Comparison of ENCODE assay signal across 8 mouse cellular contexts in the genomic region with DNA sequence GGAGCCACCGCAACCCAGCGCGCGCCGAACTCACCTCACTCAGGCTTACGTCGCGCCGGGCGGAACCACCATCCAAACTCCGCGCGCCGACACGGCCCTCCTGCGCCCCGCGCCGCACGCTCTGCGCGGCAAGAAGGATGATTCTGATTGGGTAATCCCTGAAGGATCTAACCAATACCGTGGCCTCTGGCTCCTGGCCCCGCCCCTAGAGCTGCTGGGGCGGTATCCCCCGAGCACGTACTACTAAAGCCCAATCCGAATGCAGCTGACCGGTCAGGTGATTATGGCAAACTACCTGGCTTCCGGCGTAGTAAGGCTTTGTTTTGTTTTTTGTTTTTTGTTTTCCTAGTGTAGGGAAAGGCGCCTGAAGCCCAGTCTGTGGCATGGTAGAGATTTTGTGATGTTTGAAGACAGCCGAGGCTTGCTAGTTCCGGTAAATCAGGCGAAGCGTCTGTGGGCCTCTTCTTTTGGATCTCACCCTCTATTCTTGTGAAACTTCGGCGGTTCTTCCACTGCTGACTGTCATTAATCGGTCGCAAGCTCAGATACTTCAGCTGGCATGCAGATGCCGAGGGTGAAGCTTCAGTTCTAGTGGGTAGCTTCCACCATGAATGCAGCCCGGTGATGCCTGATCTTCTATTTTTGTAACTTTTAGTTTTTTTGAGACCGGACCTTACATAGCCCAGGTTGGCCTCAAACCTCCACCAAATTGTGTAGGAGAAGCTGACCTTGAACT. TPM values are rescaled to one million over a fixed set of nuclear protein-coding genes. Genes with fewer than 3 reads are reported as not detected.
DNase-seq lines count a peak whose midpoint lies in the region; ATAC-seq and TF ChIP-seq lines count a peak whose summit lies in the region.

A gene (minus strand): TSS at position 111 of the 736 bp plus-strand sequence.

- peak; percentile 100 for ATAC-seq in heart, embryonic 11.5 days (replicated peaks; ENCODE audit: insufficient number of reproducible peaks, low FRiP score, low TSS enrichment)
- peak; percentile 100 for ATAC-seq in kidney, embryonic 16.5 days (ENCODE audit: low FRiP score, low TSS enrichment)

- H3K4me3 ChIP-seq in C2C12 (ENCODE audit: insufficient read depth, poor library complexity, severe bottlenecking) (peak within 1 kb of the TSS; percentile 59), myocyte (peak within 1 kb of the TSS; percentile 73)
- H3K4me3 ChIP-seq in erythroblast, embryonic 14.5 days (replicated peaks): peak within 1 kb of the TSS; percentile 95
- H3K4me3 ChIP-seq in heart, embryonic 11.5 days (ENCODE audit: low read depth, low read length): peak within 1 kb of the TSS; percentile 81
- H3K4me3 ChIP-seq in kidney, embryonic 16.5 days (ENCODE audit: low read length): peak within 1 kb of the TSS; percentile 74
- peak within 1 kb of the TSS; percentile 77 for H3K4me3 ChIP-seq in liver, adult 2 months (ENCODE audit: insufficient read depth, low read depth, low read length)

- H3K79me3 ChIP-seq in C2C12 (ENCODE audit: low read depth): peaks cover 14% of the 10 kb centered on the region

- no peaks in the 10 kb centered on the region for H3K36me3 ChIP-seq in C2C12 (ENCODE audit: control insufficient read depth, insufficient read depth)
- H3K36me3 ChIP-seq in erythroblast, embryonic 14.5 days (ENCODE audit: control insufficient read depth): peaks cover 30% of the 10 kb centered on the region
- H3K36me3 ChIP-seq in heart, embryonic 11.5 days (ENCODE audit: control insufficient read depth, insufficient read depth, low read length): no peaks in the 10 kb centered on the region
- H3K36me3 ChIP-seq in kidney, embryonic 16.5 days (ENCODE audit: insufficient read depth, low read length): no peaks in the 10 kb centered on the region
- H3K36me3 ChIP-seq in liver, adult 2 months (ENCODE audit: control insufficient read depth, insufficient read depth, low read length): no peaks in the 10 kb centered on the region
- H3K36me3 ChIP-seq in myocyte (ENCODE audit: control insufficient read depth, insufficient read depth): no peaks in the 10 kb centered on the region
- H3K36me3 ChIP-seq in splenic B cell, adult 2 months (ENCODE audit: control insufficient read depth, insufficient read depth, low read length, poor library complexity, severe bottlenecking): no peaks in the 10 kb centered on the region

- TF ChIP-seq POLR2A in brain, embryonic 14.5 days (IDR thresholded peaks at IDR 0.05; ENCODE audit: borderline replicate concordance, extremely low read depth, insufficient read depth, insufficient read length, poor library complexity, severe bottlenecking): peak; percentile 77
- TF ChIP-seq POLR2A in liver, adult 2 months (IDR thresholded peaks at IDR 0.05; ENCODE audit: extremely low read depth, insufficient read depth, low read length): no peak
- peak; percentile 85 for TF ChIP-seq POLR2A in myocyte (IDR thresholded peaks at IDR 0.05; ENCODE audit: insufficient read length, low read depth)

- peaks cover 25% of the 10 kb centered on the region for H3K79me2 ChIP-seq in C2C12 (ENCODE audit: control insufficient read depth, insufficient read depth)
- peaks cover 5% of the 10 kb centered on the region; the same call in 1 of the 2 replicates for H3K79me2 ChIP-seq in liver, adult 2 months (ENCODE audit: control insufficient read depth, insufficient read depth, low read length)
- H3K79me2 ChIP-seq in myocyte (ENCODE audit: control insufficient read depth, insufficient read depth): peaks cover 12% of the 10 kb centered on the region

- no peak for TF ChIP-seq CTCF in C2C12 (IDR thresholded peaks at IDR 0.05; ENCODE audit: control insufficient read depth, insufficient read depth, insufficient read length)
- TF ChIP-seq CTCF in brain, embryonic 14.5 days (IDR thresholded peaks at IDR 0.05; ENCODE audit: borderline replicate concordance, extremely low read depth, insufficient read depth, insufficient read length): no peak
- no peak for TF ChIP-seq CTCF in liver, adult 2 months (IDR thresholded peaks at IDR 0.05; ENCODE audit: low read depth, low read length)

- H3K27me3 ChIP-seq in C2C12 (ENCODE audit: control insufficient read depth, insufficient read depth, insufficient read length) (no peaks in the 10 kb centered on the region), myocyte (ENCODE audit: control insufficient read depth, insufficient read depth, insufficient read length) (peaks cover 13% of the 10 kb centered on the region)
- no peaks in the 10 kb centered on the region for H3K27me3 ChIP-seq in erythroblast, embryonic 14.5 days (ENCODE audit: control insufficient read depth)
- H3K27me3 ChIP-seq in heart, embryonic 11.5 days (ENCODE audit: control insufficient read depth, insufficient read depth, low read length): no peaks in the 10 kb centered on the region
- no peaks in the 10 kb centered on the region for H3K27me3 ChIP-seq in kidney, embryonic 16.5 days (ENCODE audit: insufficient read depth, low read length)
- no peaks in the 10 kb centered on the region for H3K27me3 ChIP-seq in liver, adult 2 months (ENCODE audit: control insufficient read depth, insufficient read depth, low read length)
- H3K27me3 ChIP-seq in splenic B cell, adult 2 months (ENCODE audit: control insufficient read depth, insufficient read depth, low read length, poor library complexity, severe bottlenecking): no peaks in the 10 kb centered on the region

- WGBS in heart, embryonic 11.5 days (ENCODE audit: insufficient replicate concordance): under 1% methylated on average over 42 of the region's 43 CpGs
- WGBS in kidney, embryonic 16.5 days: under 1% methylated on average over 43 of the region's 43 CpGs
- under 1% methylated on average over 43 of the region's 43 CpGs for WGBS in liver, adult 2 months

- H3K9me3 ChIP-seq in erythroblast, embryonic 14.5 days (ENCODE audit: control insufficient read depth, low read length): no peaks in the 10 kb centered on the region
- no peaks in the 10 kb centered on the region for H3K9me3 ChIP-seq in heart, embryonic 11.5 days (replicated peaks; ENCODE audit: control insufficient read depth, low read length)
- no peaks in the 10 kb centered on the region for H3K9me3 ChIP-seq in kidney, embryonic 16.5 days (ENCODE audit: low read length)

- H3ac ChIP-seq in C2C12 (ENCODE audit: control insufficient read depth, insufficient read length, low read depth) (peak within 1 kb of the TSS; percentile 75), myocyte (ENCODE audit: control insufficient read depth, insufficient read length) (peak within 1 kb of the TSS; percentile 75)

- peak; percentile 99 for DNase-seq in brain, embryonic 14.5 days (ENCODE audit: low read depth)
- DNase-seq in liver, adult 2 months (ENCODE audit: extremely low read depth, low read depth, low spot score): peak; percentile 93
- peak; percentile 98 for DNase-seq in splenic B cell, adult 2 months (ENCODE audit: low read depth, low spot score)

- H3K9ac ChIP-seq in heart, embryonic 11.5 days (ENCODE audit: low read depth, low read length): peak within 1 kb of the TSS; percentile 92
- H3K9ac ChIP-seq in kidney, embryonic 16.5 days (replicated peaks; ENCODE audit: low read length): peak within 1 kb of the TSS; percentile 77
- peak within 1 kb of the TSS; percentile 84 for H3K9ac ChIP-seq in liver, adult 2 months (ENCODE audit: low read depth, low read length)

- H3K27ac ChIP-seq in heart, embryonic 11.5 days (ENCODE audit: low read depth, low read length): peak within 1 kb of the TSS; percentile 80
- H3K27ac ChIP-seq in kidney, embryonic 16.5 days (ENCODE audit: low read length): peak within 1 kb of the TSS; percentile 88
- H3K27ac ChIP-seq in liver, adult 2 months (replicated peaks; ENCODE audit: insufficient read depth, low read depth, low read length): peak within 1 kb of the TSS; percentile 92

- peak within 1 kb of the TSS; percentile 95 for H3K4me2 ChIP-seq in heart, embryonic 11.5 days
- peak within 1 kb of the TSS; percentile 98 for H3K4me2 ChIP-seq in kidney, embryonic 16.5 days (replicated peaks; ENCODE audit: low read depth, low read length)
- H3K4me2 ChIP-seq in myocyte (ENCODE audit: low read depth): peak within 1 kb of the TSS; percentile 90

- peaks cover 62% of the 10 kb centered on the region for H3K4me1 ChIP-seq in erythroblast, embryonic 14.5 days (ENCODE audit: control insufficient read depth)
- H3K4me1 ChIP-seq in heart, embryonic 11.5 days (ENCODE audit: control insufficient read depth, insufficient read depth, low read length): peaks cover 3% of the 10 kb centered on the region; the same call in 1 of the 2 replicates
- peaks cover 12% of the 10 kb centered on the region for H3K4me1 ChIP-seq in kidney, embryonic 16.5 days (ENCODE audit: insufficient read depth, low read length)
- H3K4me1 ChIP-seq in liver, adult 2 months (ENCODE audit: control insufficient read depth, insufficient read depth, low read length): peaks cover 6% of the 10 kb centered on the region

TF ChIP-seq in C2C12, 6 proteins besides CTCF, POLR2A, EP300 and RAD21:
- TF ChIP-seq FOSL1 (IDR thresholded peaks at IDR 0.05; ENCODE audit: insufficient read depth, low read length, poor library complexity, severe bottlenecking) (no peak), CEBPB (IDR thresholded peaks at IDR 0.05; ENCODE audit: low read depth) (no peak), MYOD1 (IDR thresholded peaks at IDR 0.05; ENCODE audit: control insufficient read depth, insufficient read length, low read depth) (no peak), MAX (IDR thresholded peaks at IDR 0.05) (peak; percentile 88), USF1 (IDR thresholded peaks at IDR 0.05; ENCODE audit: low read depth) (peak; percentile 90), MYOG (IDR thresholded peaks at IDR 0.05; ENCODE audit: control insufficient read depth, extremely low read depth, insufficient read length) (no peak)

TF ChIP-seq in myocyte, 11 proteins besides CTCF, POLR2A, EP300 and RAD21:
- TF ChIP-seq E2F4 (IDR thresholded peaks at IDR 0.05; ENCODE audit: insufficient read depth) (peak; percentile 95), SRF (IDR thresholded peaks at IDR 0.05; ENCODE audit: control insufficient read depth, insufficient read length, low read depth) (peak; percentile 29), MYOG (IDR thresholded peaks at IDR 0.05; ENCODE audit: control insufficient read depth in 1 of 3, insufficient read depth in 1 of 3, insufficient read length in 2 of 3, low read depth in 2 of 3) (no peak), POLR2AphosphoS2 (IDR thresholded peaks at IDR 0.05; ENCODE audit: insufficient read length, low read depth) (peak; percentile 78), USF1 (IDR thresholded peaks at IDR 0.05; ENCODE audit: low read depth) (peak; percentile 91)

RNA-seq across cellular contexts. Expression of the gene that starts here (rescaled TPM):
- polyA plus RNA-seq in C2C12 (2012; fragmentation: generic; extraction: Trizol) (2.6 TPM), myocyte (2012; fragmentation: generic; extraction: Trizol) (1.1 TPM)
- polyA plus RNA-seq in brain, embryonic 14.5 days (2012; rRNA removed): 10.8 and 11.7 TPM in 2 replicates
- 24.6 and 27.8 TPM in 2 replicates for polyA plus RNA-seq in erythroblast, embryonic 14.5 days (2012)
- 27.7 and 28.2 TPM in 2 replicates for polyA plus RNA-seq in heart, embryonic 11.5 days (2014; fragmentation: Nextera tagmentation; extraction: Ambion mirVana)
- 21.7 and 25.2 TPM in 2 replicates for polyA plus RNA-seq in kidney, embryonic 16.5 days (2015; fragmentation: Nextera tagmentation; extraction: Ambion mirVana)
- 5.9 and 6.9 TPM in 2 replicates for total RNA-seq in liver, adult 2 months (2014; rRNA removed)
- 0.43 and 0.88 TPM in 2 replicates for polyA plus RNA-seq in liver, adult 2 months (2012; rRNA removed)

Comparison
In these comparisons a context has a peak if more than half of its experiments do, and no peak if none do; other contexts are left out.
1. Peak in every context shown above with its lines: DNase-seq, ATAC-seq, H3K4me3 ChIP-seq and H3K27ac ChIP-seq.